Mouse (Mus musculus) gonadal fat pad, adult 2 months (tissue): Measurements from ENCODE around the gene Hspa13. TPM values are rescaled to one million over a fixed set of nuclear protein-coding genes. Genes with fewer than 3 reads are reported as not detected.

ENCODE experiments used
- DNase-seq: peaks from one replicate; pipeline ENCODE4 v3.0.0-alpha.2; 2012; ENCODE audit warnings: low read depth
- polyA plus RNA-seq: library from polyadenylated mRNA; depleted of rRNA; stranded (reverse); fragments of >200 nt; gene quantifications from 2 replicates; pipeline ENCODE4 v1.2.3, GENCODE M21; 2012; rRNA removed

Gene Hspa13
- 13.9 and 18.5 TPM in 2 replicates for polyA plus RNA-seq

DNA sequence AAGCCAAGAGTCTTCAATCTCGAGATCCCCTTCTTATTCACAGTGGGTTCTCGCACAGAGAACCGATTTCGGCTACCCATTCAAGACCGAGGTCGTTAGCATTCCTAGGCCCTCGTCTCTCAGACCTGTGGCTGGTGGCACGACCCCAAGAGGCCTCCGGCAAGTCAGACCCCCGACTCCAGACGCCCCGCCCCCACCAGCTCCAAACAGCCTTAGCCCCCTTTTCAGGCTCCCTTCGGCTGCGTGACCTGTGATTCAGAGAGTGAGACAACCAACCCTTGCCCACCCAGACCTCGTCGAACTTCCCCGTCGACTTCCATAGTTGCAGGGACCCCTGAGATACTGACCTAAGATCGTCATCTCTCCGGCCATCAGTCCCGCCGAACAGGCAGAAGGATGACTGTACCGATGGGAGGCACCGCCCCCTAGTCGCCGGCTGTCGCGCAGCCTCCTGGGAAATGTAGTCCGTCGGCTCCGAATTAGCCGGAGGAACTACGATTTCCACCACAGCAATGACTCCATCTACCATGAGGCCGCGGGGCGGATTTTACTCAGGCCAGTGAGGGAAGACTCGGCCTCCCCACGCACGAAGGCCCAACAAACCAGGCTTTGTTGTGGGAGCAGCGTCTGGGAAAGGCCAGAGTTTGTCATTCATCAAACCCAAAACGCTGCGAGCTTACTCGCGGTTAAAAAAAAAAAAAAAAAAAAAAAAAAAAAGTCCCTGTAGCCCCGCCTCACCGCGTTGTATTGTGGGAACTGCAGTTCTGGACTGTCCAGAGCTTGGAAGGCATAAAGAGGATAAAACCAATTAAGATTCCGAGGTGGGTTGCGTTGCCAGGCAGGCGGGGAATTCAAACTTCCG lies at the start of gene Hspa13:
Gene Hspa13 (minus strand): TSS at position 717 of the 862 bp plus-strand sequence.
- peak; percentile 94 for DNase-seq

DNA sequence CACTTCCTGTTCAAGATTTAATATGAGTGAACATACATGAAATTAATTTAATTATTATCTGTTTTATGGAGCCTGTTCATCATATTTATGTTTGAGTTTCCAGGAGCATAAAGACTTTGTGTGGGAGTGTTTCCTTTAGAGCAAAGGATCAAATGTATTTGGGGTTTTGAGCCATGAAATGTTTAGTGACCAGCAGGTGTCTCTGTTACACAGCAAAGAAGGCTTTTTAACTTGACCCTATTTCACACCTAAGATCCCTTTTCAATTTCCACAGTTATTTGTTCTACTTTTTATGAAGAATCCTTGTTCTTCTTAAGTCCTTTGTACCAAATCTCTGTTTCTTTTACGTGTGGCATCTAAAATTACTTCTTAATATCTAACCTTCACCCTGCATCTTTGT lies 12.4 kb upstream of the Hspa13 start:
- no peak for DNase-seq

DNA sequence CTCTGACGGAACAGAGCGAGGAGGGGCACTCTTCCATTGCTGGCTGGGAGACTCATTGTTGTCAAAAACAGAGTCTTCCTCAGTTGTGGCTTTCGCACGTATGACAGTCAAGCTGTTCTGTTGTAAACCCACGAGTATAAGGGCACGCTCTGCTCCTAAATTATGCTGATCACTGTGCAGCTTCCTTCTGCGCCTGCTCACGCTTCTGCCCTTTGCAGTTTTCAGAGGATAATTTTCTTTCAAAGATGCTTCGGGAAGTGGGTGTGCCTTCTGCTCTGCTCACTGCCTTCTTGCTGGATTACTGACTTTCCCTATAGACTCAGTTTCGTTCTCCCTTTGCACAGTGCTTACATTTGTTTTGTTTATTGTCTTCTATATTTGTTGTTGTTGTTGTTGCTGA lies 6.3 kb upstream of the Hspa13 start:
- DNase-seq: no peak

DNA sequence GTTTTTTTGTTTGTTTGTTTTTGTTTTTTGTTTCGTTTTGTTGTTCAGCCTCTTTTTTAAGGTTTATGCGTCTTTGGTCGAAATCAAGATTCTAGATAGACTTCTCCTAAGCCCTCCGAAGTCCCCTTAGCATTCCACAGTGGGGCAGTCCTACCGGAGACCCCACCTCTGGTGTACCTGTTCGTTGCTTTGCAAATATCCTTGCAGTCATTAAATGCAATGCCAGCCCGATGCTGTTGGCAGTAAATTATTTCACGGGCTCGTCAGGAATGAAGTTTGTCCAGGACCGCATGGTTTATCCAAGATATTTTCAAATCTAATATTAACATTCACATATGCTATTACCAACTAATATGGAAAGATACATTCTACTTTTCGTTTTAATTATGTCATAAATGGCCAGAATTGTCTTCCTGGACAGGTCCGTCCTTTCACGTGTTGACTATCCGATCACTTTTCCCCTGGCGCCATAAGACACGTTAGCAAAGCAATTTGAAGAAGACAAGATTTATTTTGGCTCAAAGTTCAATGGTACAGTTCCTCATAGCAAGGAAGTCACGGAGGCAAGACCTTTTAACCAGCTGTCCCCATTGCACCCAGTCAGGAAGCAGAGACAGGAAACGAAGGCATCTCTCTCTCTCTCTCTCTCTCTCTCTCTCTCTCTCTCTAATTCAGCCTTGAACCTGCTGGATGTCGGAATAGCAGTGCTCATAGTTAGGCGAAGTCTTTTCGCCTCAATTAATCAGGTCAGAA lies 522 bp upstream of the Hspa13 start:
- no peak for DNase-seq

DNA sequence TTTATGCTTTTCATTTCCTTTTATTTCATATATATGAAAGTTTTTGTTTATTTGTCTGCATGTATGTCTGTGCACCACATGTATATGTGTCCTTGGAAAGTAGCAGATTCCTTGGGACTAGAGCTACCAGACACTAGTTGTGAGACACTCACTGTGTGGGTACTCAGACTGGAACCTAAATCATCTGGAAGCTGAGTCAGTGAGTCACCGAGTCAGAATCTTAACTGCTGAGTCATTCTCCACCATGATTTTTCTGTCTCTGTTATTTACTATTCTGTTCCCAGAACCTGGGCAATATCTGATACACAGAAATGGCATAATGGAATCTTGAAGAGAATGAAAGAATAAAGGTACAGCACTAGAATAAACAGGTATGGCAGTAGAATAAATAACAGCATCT lies 14.0 kb downstream of the Hspa13 start:
- DNase-seq: no peak

DNA sequence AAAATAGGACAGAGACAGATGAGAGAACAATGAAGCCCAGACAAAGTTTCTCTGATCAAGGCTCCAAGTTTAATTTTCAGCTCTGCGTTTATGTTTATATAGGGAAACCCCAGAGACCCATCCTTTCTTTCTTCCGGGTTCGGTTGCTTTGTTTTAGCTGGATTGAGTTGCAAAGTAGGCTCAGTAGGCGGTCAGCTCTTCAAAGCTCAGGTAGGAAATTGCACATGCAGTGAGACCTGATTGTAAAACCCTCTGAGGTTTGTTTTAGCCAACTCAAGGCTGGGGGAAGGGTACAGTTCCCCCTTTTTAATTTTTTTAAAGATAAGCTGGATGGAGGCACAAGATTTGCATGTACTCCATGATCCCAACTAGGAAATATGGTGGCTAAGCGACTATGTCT lies 16.8 kb downstream of the Hspa13 start:
- DNase-seq: no peak

DNA sequence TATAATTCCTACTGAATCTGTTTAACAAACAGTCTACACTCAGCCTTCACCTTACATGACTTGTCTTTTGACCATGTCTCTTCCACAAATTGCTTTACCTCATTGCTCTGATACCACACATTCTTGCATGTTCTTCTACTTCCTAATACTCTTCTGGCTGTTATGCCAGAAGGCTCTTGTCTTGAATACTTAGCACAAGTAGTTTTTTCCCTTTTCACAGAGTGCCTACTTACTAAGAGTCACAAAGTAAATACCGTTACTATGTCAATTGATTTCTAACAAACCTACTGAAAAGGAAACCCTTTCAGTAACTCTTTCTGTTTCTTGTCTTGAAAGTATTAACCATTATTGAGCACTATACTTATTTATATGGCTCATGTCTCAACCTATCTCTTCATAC lies 18.0 kb downstream of the Hspa13 start:
- DNase-seq: no peak

DNA sequence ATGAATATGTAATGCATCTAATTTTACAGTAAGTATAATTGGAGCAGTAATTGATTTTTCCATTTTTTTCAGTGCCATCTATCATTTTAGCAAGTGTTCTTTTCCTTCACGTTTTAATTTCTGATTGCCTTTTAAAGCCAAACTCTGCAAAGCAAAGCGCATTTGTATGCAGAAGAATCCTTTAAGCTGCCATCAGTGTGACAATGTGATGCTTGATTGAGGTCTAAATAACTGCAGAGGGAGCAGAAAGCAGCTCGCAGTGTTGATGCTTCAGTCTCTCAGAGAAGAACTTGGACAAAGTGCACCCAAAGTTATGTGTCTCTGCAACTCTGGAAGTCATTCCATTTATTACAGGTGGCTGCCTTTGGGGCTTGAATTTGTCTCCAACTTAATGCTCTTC lies 22.9 kb downstream of the Hspa13 start:
- DNase-seq: no peak

DNA sequence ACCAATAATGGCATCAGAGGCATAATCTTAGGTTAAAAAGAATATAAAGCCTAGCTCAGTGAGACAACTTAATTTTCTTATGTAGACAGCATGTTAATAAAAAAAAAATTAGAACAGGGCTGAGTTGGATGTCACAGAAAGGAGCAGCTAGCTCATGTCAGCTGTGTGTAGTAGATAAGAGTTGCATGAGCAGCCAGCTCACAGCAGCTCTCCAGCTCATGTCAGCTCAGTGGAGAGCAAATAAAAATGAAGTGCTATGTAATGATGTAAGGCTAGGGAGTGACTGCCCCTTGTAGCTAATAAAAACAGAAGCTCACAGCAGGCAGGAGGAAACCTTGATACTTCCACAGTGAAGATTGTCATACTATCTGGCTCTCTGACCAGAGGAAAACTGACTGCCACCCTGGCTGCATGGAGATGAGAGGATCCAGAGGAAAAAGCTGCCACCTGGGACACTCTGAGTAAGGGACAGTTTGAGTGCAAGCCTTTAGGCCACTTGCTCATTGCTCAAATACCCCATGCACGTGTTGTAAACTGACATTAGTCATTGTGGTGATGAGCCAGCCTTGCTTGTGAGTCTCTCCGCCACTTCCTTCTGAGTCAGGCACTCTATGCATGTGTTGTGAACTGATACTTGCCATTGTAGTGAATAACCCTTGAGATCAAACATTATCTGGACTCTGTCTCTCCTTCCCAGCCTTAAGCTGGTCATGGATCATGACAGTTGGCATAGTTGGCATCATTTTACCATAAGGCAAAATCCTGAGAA lies 49.3 kb downstream of the Hspa13 start:
- DNase-seq: no peak

DNA sequence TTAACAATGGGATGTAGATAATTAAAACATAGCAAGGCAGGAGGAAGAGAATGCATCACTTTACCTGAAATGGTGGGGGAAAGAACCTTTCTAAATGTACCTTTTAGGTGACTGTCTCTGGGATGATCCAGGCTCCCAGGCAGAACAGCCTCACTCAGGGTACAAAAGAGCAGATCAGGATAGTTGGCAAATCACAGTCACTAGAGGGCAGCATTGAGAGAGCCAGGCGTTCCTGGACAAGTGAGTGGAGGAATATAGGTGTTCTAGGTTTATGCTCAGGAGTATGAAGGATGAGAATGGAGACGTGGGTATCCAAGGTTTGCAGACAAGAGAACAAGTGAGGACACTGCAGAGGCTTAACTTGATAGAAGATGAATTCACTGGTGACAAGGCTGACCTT lies 70.7 kb downstream of the Hspa13 start:
- DNase-seq: no peak

Other genes with a start within 250 kb of the Hspa13 start
- 3.9 and 7.1 TPM in 2 replicates for gene Lipi, start 181.0 kb downstream of the Hspa13 start, polyA plus RNA-seq
- 41.0 and 60.9 TPM in 2 replicates for gene Rbm11, start 174.3 kb downstream of the Hspa13 start, polyA plus RNA-seq